Mouse (Mus musculus) MEL (cell line): ENCODE results near the gene Sema6d.

Experiments used
- CTCF ChIP-seq, 3 experiments: IDR thresholded peaks in 2 of 3; conservative IDR thresholded peaks in 1 of 3; 2 replicates each; pipeline ENCODE4 v1.5.1; 2011 to 2012; ENCODE audit warnings: low read length in 3 of 3, low read depth in 2 of 3, mild to moderate bottlenecking in 2 of 3, improper control_type of control experiment in 1 of 3, inconsistent platforms in 1 of 3, mixed read lengths in 1 of 3, moderate library complexity in 1 of 3; ENCODE audit not compliant: control insufficient read depth in 1 of 3, insufficient read depth in 1 of 3, poor library complexity in 1 of 3, severe bottlenecking in 1 of 3
- E2F4 ChIP-seq: IDR thresholded peaks from 2 replicates; pipeline ENCODE4 v1.6.1; 2011; ENCODE audit warnings: low read depth, low read length, improper control_type of control experiment, borderline replicate concordance
- EP300 ChIP-seq, 2 experiments: IDR thresholded peaks; 2 replicates each; pipeline ENCODE4 v1.6.1; 2011; ENCODE audit warnings: improper control_type of control experiment in 2 of 2, low read length in 2 of 2, low read depth in 1 of 2, mild to moderate bottlenecking in 1 of 2
- KAT2A ChIP-seq: conservative IDR thresholded peaks from 2 replicates; pipeline ENCODE4 v1.6.1; 2012; ENCODE audit warnings: low read depth, low read length, improper control_type of control experiment, inconsistent platforms
- MAX ChIP-seq: IDR thresholded peaks from 2 replicates; pipeline ENCODE4 v1.6.1; 2011; ENCODE audit warnings: low read length, improper control_type of control experiment
- MAZ ChIP-seq: IDR thresholded peaks from 2 replicates; pipeline ENCODE4 v1.6.1; 2012; ENCODE audit warnings: low read depth, mild to moderate bottlenecking, inconsistent platforms, low read length, improper control_type of control experiment
- MYC ChIP-seq: IDR thresholded peaks from 2 replicates; pipeline ENCODE4 v1.6.1; 2011; ENCODE audit warnings: low read depth, mild to moderate bottlenecking, low read length, improper control_type of control experiment, moderate library complexity
- POLR2A ChIP-seq, 2 experiments: IDR thresholded peaks; 2 replicates each; pipeline ENCODE4 v1.6.1; 2011 to 2012; ENCODE audit warnings: low read length in 2 of 2, mild to moderate bottlenecking in 2 of 2, control low read depth in 1 of 2, improper control_type of control experiment in 1 of 2, low read depth in 1 of 2, moderate library complexity in 1 of 2; ENCODE audit not compliant: control insufficient read depth in 1 of 2, insufficient read depth in 1 of 2, poor library complexity in 1 of 2

- TF ChIP-seq MAZ (no peak), POLR2A (IDR thresholded peaks at IDR 0.05; ENCODE audit: control insufficient read depth in 1 of 2, insufficient read depth in 1 of 2, low read depth in 1 of 2, low read length in 2 of 2, poor library complexity in 1 of 2) (no peak), MYC (no peak), KAT2A (no peak), CTCF (IDR thresholded peaks at IDR 0.05 in 2 of 3, conservative IDR thresholded peaks at IDR 0.05 in 1 of 3; ENCODE audit: control insufficient read depth in 1 of 3, insufficient read depth in 1 of 3, low read depth in 2 of 3, low read length in 3 of 3, poor library complexity in 1 of 3, severe bottlenecking in 1 of 3) (no peak), E2F4 (no peak), MAX (no peak), EP300 (IDR thresholded peaks at IDR 0.05; ENCODE audit: low read depth in 1 of 2, low read length in 2 of 2) (no peak)
These were observed 187.7 kb downstream of the Sema6d start for GRCm38 (mm10) chr2:124277492-124277891.
